ENCODE assay signal across 9 mouse cellular contexts in genomic region chr14:118473188-118473830, GRCm38 (mm10).
DNase-seq lines count a peak whose midpoint lies in the region; ATAC-seq and TF ChIP-seq lines count a peak whose summit lies in the region.
"Had no signal": no experiment of that assay in that cellular context is flagged by ENCODE, and none has a peak within 500 bp of the region (broad histone marks: within the 10 kb centered on the region; RNA-seq: fewer than 3 reads in every experiment).

No protein-coding gene starts in this region.

- H3K9me3 ChIP-seq in ES-Bruce4 (replicated peaks; ENCODE audit: control insufficient read depth, insufficient read depth, low read length, poor library complexity, severe bottlenecking), result no peaks in the 10 kb centered on the region
- no peaks in the 10 kb centered on the region for H3K9me3 ChIP-seq in forebrain, postnatal 0 days (ENCODE audit: low read length)
- no peaks in the 10 kb centered on the region for H3K9me3 ChIP-seq in liver, embryonic 15.5 days (replicated peaks)

- H3K36me3 ChIP-seq in ES-Bruce4 (ENCODE audit: control insufficient read depth, insufficient read depth, low read length, poor library complexity, severe bottlenecking), result no peaks in the 10 kb centered on the region
- H3K36me3 ChIP-seq in forebrain, postnatal 0 days (ENCODE audit: insufficient read depth), result no peaks in the 10 kb centered on the region
- no peaks in the 10 kb centered on the region for H3K36me3 ChIP-seq in liver, embryonic 15.5 days (replicated peaks)

- peak overlapping the region; percentile 54 for H3K4me3 ChIP-seq in gastrocnemius, adult 2 months
- H3K4me3 ChIP-seq in ES-Bruce4 (ENCODE audit: low read depth, low read length), result peak overlapping the region; percentile 78
- H3K4me3 ChIP-seq in forebrain, postnatal 0 days (ENCODE audit: low read depth, low read length), result peak overlapping the region; percentile 52
- peak overlapping the region; percentile 20; the same call in 1 of the 2 replicates for H3K4me3 ChIP-seq in liver, embryonic 15.5 days (replicated peaks)

- ATAC-seq in forebrain, postnatal 0 days, result peak; percentile 59
- ATAC-seq in liver, embryonic 15.5 days (ENCODE audit: insufficient read depth), result no peak

- H3K9ac ChIP-seq in ES-Bruce4 (ENCODE audit: low read depth, poor library complexity, severe bottlenecking), result peak overlapping the region; percentile 32; the same call in 1 of the 2 replicates
- peak overlapping the region; percentile 52 for H3K9ac ChIP-seq in forebrain, postnatal 0 days
- no peak overlapping the region for H3K9ac ChIP-seq in liver, embryonic 15.5 days

- no peak for TF ChIP-seq EP300 in ES-Bruce4 (IDR thresholded peaks at IDR 0.05; ENCODE audit: insufficient read depth, low read depth, low read length)

- H3K4me2 ChIP-seq in forebrain, postnatal 0 days (ENCODE audit: low read depth), result peak overlapping the region; percentile 94
- H3K4me2 ChIP-seq in liver, embryonic 15.5 days, result peak overlapping the region; percentile 50

- TF ChIP-seq POLR2A in ES-Bruce4 (IDR thresholded peaks at IDR 0.05; ENCODE audit: insufficient read depth, low read length), result no peak

- no peak for DNase-seq in gastrocnemius, adult 2 months
- no peak for DNase-seq in gastrocnemius, postnatal 25 days
- peak; percentile 66 for DNase-seq in forebrain, postnatal 0 days
- no peak for DNase-seq in adrenal gland, adult 2 months
- DNase-seq in spleen, postnatal 10 days (ENCODE audit: low spot score in 2 of 2), result no peak
- DNase-seq in adrenal gland, postnatal 10 days, result no peak
- DNase-seq: cerebellum, adult 9-10 months had no signal

- H3K4me1 ChIP-seq in ES-Bruce4 (ENCODE audit: control insufficient read depth, insufficient read depth, low read length), result no peaks in the 10 kb centered on the region
- H3K4me1 ChIP-seq in forebrain, postnatal 0 days (ENCODE audit: insufficient read depth), result no peaks in the 10 kb centered on the region
- H3K4me1 ChIP-seq in liver, embryonic 15.5 days (replicated peaks), result 0 out of 2 replicates have a peak, but pooled peaks cover 6% of the 10 kb centered on the region

- TF ChIP-seq CTCF in gastrocnemius, adult 2 months (IDR thresholded peaks at IDR 0.05), result no peak
- no peak for TF ChIP-seq CTCF in ES-Bruce4 (IDR thresholded peaks at IDR 0.05; ENCODE audit: low read depth, low read length)
- TF ChIP-seq CTCF in forebrain, postnatal 0 days (IDR thresholded peaks at IDR 0.05; ENCODE audit: low read depth), result no peak

- intact Hi-C loops in gastrocnemius, adult 2 months (cut with DNase I), result no loop called here

- H3K27me3 ChIP-seq in ES-Bruce4 (ENCODE audit: control insufficient read depth, insufficient read depth, low read length, poor library complexity, severe bottlenecking), result peaks cover 2% of the 10 kb centered on the region; the same call in 1 of the 2 replicates
- peaks cover 12% of the 10 kb centered on the region; the same call in 1 of the 2 replicates for H3K27me3 ChIP-seq in forebrain, postnatal 0 days (ENCODE audit: insufficient read depth, low read length)
- H3K27me3 ChIP-seq in liver, embryonic 15.5 days, result peaks cover 35% of the 10 kb centered on the region

- no peak overlapping the region for H3K27ac ChIP-seq in gastrocnemius, adult 2 months
- H3K27ac ChIP-seq in ES-Bruce4 (ENCODE audit: insufficient read depth, low read length), result no peak overlapping the region
- no peak overlapping the region for H3K27ac ChIP-seq in forebrain, postnatal 0 days (ENCODE audit: low read depth, low read length)
- H3K27ac ChIP-seq in liver, embryonic 15.5 days (replicated peaks), result no peak overlapping the region

- WGBS in forebrain, postnatal 0 days, result 10% methylated on average over 20 of the region's 20 CpGs
- 21% methylated on average over 20 of the region's 20 CpGs for WGBS in liver, embryonic 15.5 days (ENCODE audit: insufficient replicate concordance)

Comparison
In these comparisons a context has a peak if more than half of its experiments do, and no peak if none do; other contexts are left out.
1. H3K4me3 ChIP-seq: peak in every context shown above with its lines; median percentile 78 in ES-Bruce4; 54 in gastrocnemius, adult 2 months; 52 in forebrain, postnatal 0 days; 20 in liver, embryonic 15.5 days.